Mouse (Mus musculus): ENCODE data around the gene Selenof. TPM values are rescaled to one million over a fixed set of nuclear protein-coding genes. Genes with fewer than 3 reads are reported as not detected.

The Selenof gene
- polyA plus RNA-seq, 1 experiment from 2014 or later: 425 TPM

- Histone ChIP-seq H3K4me1 (peaks cover 41% of the 10 kb centered on the region), H3K27me3 (replicated peaks) (no peaks in the 10 kb centered on the region), H3K4me3 (no peak overlapping the region), H3K27ac (replicated peaks) (no peak overlapping the region), H3K9me3 (no peaks in the 10 kb centered on the region), H3K36me3 (no peaks in the 10 kb centered on the region), H3K9ac (no peak overlapping the region), H3K4me2 (no peak overlapping the region)
- WGBS: 66% methylated on average over 7 of the region's 7 CpGs
- ATAC-seq (ENCODE audit: extremely low read depth, insufficient number of reproducible peaks, low FRiP score, low TSS enrichment): no peak
These were observed 4.9 kb upstream of the Selenof start for GRCm38 (mm10) chr3:144565212-144565611.

DNA sequence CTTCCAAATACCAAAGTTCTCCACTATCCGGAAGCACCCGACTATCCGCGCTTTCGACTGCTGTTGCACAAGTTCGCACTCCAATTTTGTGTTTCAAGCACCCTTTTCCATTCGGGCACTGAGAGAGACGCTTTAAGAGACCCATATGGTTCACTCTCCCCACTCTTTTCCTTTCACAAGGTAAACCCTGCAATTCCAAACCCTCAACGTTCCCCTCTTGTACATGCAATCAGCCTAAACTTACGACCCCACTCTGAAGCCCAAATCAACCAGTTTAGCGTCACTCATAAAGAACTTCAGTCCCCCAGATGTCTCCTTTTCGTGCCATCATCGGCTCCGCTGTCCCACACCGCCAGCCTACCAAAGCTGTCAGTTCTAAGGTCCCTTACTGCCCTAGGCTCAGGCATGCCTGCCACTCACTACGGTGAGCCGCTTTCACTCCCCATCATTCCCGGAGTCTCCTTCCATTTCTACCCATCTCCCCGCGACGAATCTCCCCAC lies 1.2 kb upstream of the Selenof start:
- H3K4me3 ChIP-seq: peak overlapping the region; percentile 91
- peak overlapping the region; percentile 92 for H3K9ac ChIP-seq
- H3K9me3 ChIP-seq: no peaks in the 10 kb centered on the region
- no peak for ATAC-seq (ENCODE audit: extremely low read depth, insufficient number of reproducible peaks, low FRiP score, low TSS enrichment)
- peaks cover 49% of the 10 kb centered on the region for H3K4me1 ChIP-seq
- under 1% methylated on average over 21 of the region's 21 CpGs for WGBS
- H3K27ac ChIP-seq (replicated peaks): peak overlapping the region; percentile 88; the same call in 1 of the 2 replicates
- H3K27me3 ChIP-seq (replicated peaks): no peaks in the 10 kb centered on the region
- peak overlapping the region; percentile 95 for H3K4me2 ChIP-seq
- peaks cover 16% of the 10 kb centered on the region for H3K36me3 ChIP-seq

DNA sequence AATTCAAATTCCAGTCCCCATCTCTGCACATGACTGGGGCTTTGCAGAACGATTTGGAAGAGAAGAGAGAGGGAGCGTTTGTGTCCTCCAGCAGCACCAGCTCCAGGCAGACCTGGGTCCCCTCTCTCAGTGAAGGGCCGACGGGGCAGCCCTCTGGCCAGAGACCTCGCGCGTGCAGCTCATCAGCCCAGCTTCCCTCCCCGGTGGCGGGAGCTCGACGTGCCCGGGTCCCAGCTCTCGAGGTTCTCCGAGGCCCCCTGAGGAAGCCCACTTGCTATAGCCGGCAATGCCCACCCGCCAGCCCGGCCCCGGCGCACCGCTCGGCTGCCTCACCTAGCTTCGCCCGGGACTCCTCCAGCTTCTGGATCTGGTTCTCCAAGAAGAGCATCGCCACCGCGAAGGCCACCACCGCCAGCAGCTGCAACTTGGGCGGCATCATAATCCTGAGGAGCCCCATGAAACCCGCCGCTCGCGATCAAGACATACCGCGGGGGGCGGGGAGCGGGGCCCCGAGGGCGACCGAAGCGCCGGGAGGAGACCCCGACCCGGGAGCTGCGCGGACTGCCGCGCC lies 618 bp upstream of the Selenof start:
- peaks cover 21% of the 10 kb centered on the region for H3K36me3 ChIP-seq
- peak overlapping the region; percentile 92 for H3K9ac ChIP-seq
- no peaks in the 10 kb centered on the region for H3K9me3 ChIP-seq
- H3K4me1 ChIP-seq: peaks cover 50% of the 10 kb centered on the region
- no peaks in the 10 kb centered on the region for H3K27me3 ChIP-seq (replicated peaks)
- WGBS: 0% methylated on average over 41 of the region's 47 CpGs
- peak; percentile 12 for ATAC-seq (ENCODE audit: extremely low read depth, insufficient number of reproducible peaks, low FRiP score, low TSS enrichment)
- H3K27ac ChIP-seq (replicated peaks): peak overlapping the region; percentile 88
- peak overlapping the region; percentile 95 for H3K4me2 ChIP-seq
- H3K4me3 ChIP-seq: peak overlapping the region; percentile 91

DNA sequence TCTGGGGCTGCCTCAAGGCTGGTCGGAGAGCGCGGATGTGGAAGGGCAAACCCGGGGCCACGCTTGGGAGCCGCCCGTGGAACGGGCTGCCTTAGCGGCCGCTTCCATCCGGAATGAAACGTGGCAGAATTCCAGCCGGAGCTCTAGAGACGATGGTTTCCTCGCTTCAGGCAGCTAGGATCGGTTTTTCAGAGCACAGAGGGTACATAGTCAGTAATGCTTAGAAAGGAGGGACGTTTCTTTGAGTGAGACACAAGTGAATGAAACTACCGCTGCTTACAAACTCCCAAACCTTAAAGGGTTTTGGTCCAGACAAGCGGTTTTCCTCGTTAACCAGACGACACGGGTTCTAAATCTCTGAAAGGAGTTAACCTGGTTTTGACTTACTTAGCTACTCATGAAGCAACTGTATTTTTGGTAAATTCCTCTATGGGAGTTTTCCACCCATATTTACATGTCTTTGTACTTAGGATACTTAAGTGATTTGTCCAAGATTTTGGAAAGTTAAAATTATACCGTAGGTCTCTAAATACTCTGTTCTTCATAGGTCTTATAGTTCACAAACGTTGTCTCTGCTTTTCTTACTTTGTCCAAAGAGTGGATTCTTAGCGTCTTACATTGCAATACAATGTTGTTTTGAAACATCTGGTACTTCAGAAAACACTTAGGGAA lies 848 bp downstream of the Selenof start:
- no peaks in the 10 kb centered on the region for H3K27me3 ChIP-seq (replicated peaks)
- H3K9ac ChIP-seq: peak overlapping the region; percentile 97
- peak overlapping the region; percentile 91 for H3K4me3 ChIP-seq
- H3K4me1 ChIP-seq: peaks cover 55% of the 10 kb centered on the region
- peak overlapping the region; percentile 93 for H3K27ac ChIP-seq (replicated peaks)
- WGBS: 1% methylated on average over 25 of the region's 25 CpGs
- peak overlapping the region; percentile 74 for H3K4me2 ChIP-seq
- ATAC-seq (ENCODE audit: extremely low read depth, insufficient number of reproducible peaks, low FRiP score, low TSS enrichment): no peak
- no peaks in the 10 kb centered on the region for H3K9me3 ChIP-seq
- H3K36me3 ChIP-seq: peaks cover 27% of the 10 kb centered on the region

DNA sequence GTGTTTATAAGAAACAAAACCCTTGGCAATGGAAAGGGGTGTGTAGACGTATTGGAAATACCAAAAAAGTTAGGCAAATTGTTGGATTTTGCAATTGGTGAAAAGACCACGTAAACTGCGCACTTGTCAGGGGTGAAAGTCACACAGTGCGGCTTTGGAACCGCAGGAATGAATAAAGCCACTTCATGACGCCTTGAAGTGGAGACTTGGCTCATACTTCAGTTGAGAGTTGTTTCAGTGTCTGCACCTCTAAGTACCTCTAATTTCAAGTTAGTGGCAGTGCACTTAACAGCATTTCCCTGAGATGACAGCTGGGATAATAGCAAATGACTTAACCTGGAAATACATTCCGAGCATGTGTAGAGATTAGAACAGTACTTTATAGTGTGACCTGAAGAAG lies 4.2 kb downstream of the Selenof start:
- no peak for ATAC-seq (ENCODE audit: extremely low read depth, insufficient number of reproducible peaks, low FRiP score, low TSS enrichment)
- no peak overlapping the region for H3K4me2 ChIP-seq
- H3K36me3 ChIP-seq: peaks cover 52% of the 10 kb centered on the region

DNA sequence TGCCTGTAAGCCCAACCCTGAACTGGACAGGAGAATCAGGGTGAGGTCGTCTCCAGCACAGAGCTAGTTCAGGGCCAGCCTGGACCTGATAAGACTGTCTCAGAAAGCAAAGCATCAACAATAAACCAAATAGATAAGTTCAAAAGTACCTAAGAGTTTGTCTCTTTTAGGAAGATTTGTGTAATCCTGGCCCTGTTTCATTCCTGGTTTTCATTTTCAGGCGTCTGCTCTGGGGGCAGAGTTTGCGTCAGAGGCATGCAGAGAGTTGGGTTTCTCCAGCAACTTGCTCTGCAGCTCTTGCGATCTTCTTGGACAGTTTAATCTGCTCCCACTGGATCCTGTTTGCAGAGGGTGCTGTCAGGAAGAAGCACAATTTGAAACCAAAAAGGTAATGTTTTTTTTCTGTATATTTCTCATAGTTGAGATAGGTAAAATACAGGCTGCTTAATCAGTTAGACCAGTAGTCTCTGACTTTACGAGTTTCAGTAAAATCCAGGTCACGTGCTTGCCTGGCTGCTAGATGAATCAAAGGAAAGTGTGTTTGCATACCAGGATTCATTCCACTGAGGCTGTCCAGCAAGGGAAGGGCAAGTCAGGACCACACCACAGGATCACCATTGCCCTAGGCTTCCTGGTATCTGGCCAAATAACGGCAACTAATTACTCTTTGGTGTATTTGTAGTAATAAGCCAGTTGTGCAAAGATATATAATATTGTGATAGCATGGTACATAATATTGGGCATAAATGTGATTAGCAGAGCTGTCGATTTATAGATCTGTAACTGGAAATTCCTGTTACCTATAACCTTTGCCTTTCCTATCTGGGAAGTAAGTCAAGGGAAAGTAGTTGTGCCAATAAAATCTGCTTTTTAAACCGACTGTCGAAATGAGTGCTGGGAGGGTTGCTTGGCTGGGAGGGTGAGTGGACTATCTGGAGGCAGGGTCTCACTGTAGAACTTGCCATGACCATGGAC lies 7.5 kb downstream of the Selenof start:
- Histone ChIP-seq H3K9me3 (no peaks in the 10 kb centered on the region), H3K4me1 (peaks cover 80% of the 10 kb centered on the region), H3K4me3 (no peak overlapping the region), H3K36me3 (peaks cover 59% of the 10 kb centered on the region), H3K27ac (replicated peaks) (no peak overlapping the region), H3K27me3 (replicated peaks) (no peaks in the 10 kb centered on the region), H3K4me2 (no peak overlapping the region), H3K9ac (no peak overlapping the region)
- ATAC-seq (ENCODE audit: extremely low read depth, insufficient number of reproducible peaks, low FRiP score, low TSS enrichment): no peak
- 79% methylated on average over 10 of the region's 10 CpGs for WGBS

More for the DNA sequence above, 4.2 kb downstream of the Selenof start:
- Histone ChIP-seq H3K27me3 (replicated peaks) (no peaks in the 10 kb centered on the region), H3K27ac (replicated peaks) (no peak overlapping the region), H3K4me3 (no peak overlapping the region), H3K9ac (no peak overlapping the region), H3K9me3 (no peaks in the 10 kb centered on the region), H3K4me1 (peaks cover 64% of the 10 kb centered on the region)
- 70% methylated on average over 7 of the region's 7 CpGs for WGBS

- peaks cover 49% of the 10 kb centered on the region for H3K36me3 ChIP-seq
- no peak for ATAC-seq (ENCODE audit: extremely low read depth, insufficient number of reproducible peaks, low FRiP score, low TSS enrichment)
These were observed 8.8 kb downstream of the Selenof start for GRCm38 (mm10) chr3:144578921-144579320.

DNA sequence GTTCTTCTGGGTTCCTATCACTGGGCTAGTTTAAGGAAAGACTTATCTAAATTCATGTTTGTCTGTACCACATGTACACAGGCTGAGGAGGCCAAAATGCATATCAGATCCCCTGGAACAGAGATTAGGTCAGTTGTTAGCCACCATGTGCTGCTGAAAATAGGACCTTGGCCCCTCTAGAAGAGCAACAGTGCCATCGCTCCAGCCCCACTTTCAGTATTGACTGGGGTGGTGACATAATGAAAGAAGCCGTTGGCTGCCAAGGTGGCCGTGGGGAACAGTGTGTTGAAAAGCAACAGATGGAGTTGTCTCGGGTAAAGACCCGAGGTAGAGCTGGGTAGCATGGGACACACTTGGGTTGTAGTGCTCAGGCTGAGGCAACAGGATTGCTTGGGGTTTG lies 9.7 kb downstream of the Selenof start:
- ATAC-seq (ENCODE audit: extremely low read depth, insufficient number of reproducible peaks, low FRiP score, low TSS enrichment): no peak
- Histone ChIP-seq H3K36me3 (peaks cover 41% of the 10 kb centered on the region), H3K4me1 (peaks cover 78% of the 10 kb centered on the region), H3K27me3 (replicated peaks) (no peaks in the 10 kb centered on the region), H3K9ac (no peak overlapping the region), H3K27ac (replicated peaks) (no peak overlapping the region; the same call in 1 of the 2 replicates), H3K4me3 (no peak overlapping the region), H3K9me3 (no peaks in the 10 kb centered on the region), H3K4me2 (no peak overlapping the region)
- whole genome bisulfite sequencing: 42% methylated on average over 5 of the region's 5 CpGs

More at GRCm38 (mm10) chr3:144578921-144579320, 8.8 kb downstream of the Selenof start:
- no peak overlapping the region for H3K9ac ChIP-seq
- no peaks in the 10 kb centered on the region for H3K9me3 ChIP-seq
- no peak overlapping the region for H3K27ac ChIP-seq (replicated peaks)
- H3K4me1 ChIP-seq: peaks cover 78% of the 10 kb centered on the region
- no peak overlapping the region for H3K4me3 ChIP-seq
- no peak overlapping the region for H3K4me2 ChIP-seq
- WGBS: 80% methylated on average over 4 of the region's 4 CpGs
- no peaks in the 10 kb centered on the region for H3K27me3 ChIP-seq (replicated peaks)

- no peak overlapping the region for H3K27ac ChIP-seq (replicated peaks)
These were observed 10.2 kb downstream of the Selenof start for GRCm38 (mm10) chr3:144580281-144580680.

GRCm38 (mm10) chr3:144581842-144582241 lies 11.7 kb downstream of the Selenof start:
- Histone ChIP-seq H3K9ac (peak overlapping the region; percentile 50; the same call in 1 of the 2 replicates), H3K27me3 (replicated peaks) (no peaks in the 10 kb centered on the region), H3K4me3 (no peak overlapping the region), H3K4me2 (peak overlapping the region; percentile 16; the same call in 1 of the 2 replicates), H3K9me3 (no peaks in the 10 kb centered on the region), H3K4me1 (peaks cover 81% of the 10 kb centered on the region), H3K36me3 (peaks cover 40% of the 10 kb centered on the region), H3K27ac (replicated peaks) (peak overlapping the region; percentile 51)
- 43% methylated on average over 3 of the region's 3 CpGs for WGBS
- ATAC-seq (ENCODE audit: extremely low read depth, insufficient number of reproducible peaks, low FRiP score, low TSS enrichment): no peak

More at GRCm38 (mm10) chr3:144580281-144580680, 10.2 kb downstream of the Selenof start:
- no peak overlapping the region for H3K9ac ChIP-seq
- H3K4me3 ChIP-seq: no peak overlapping the region
- no peak overlapping the region for H3K4me2 ChIP-seq
- H3K36me3 ChIP-seq: peaks cover 39% of the 10 kb centered on the region
- H3K9me3 ChIP-seq: no peaks in the 10 kb centered on the region
- whole genome bisulfite sequencing: 73% methylated on average over 7 of the region's 7 CpGs
- H3K4me1 ChIP-seq: peaks cover 79% of the 10 kb centered on the region
- ATAC-seq (ENCODE audit: extremely low read depth, insufficient number of reproducible peaks, low FRiP score, low TSS enrichment): no peak
- no peaks in the 10 kb centered on the region for H3K27me3 ChIP-seq (replicated peaks)

- no peak overlapping the region for H3K9ac ChIP-seq
- no peak overlapping the region for H3K4me2 ChIP-seq
- no peak overlapping the region for H3K27ac ChIP-seq (replicated peaks)
- peaks cover 82% of the 10 kb centered on the region for H3K4me1 ChIP-seq
- H3K27me3 ChIP-seq (replicated peaks): no peaks in the 10 kb centered on the region
- no peak for ATAC-seq (ENCODE audit: extremely low read depth, insufficient number of reproducible peaks, low FRiP score, low TSS enrichment)
- H3K4me3 ChIP-seq: no peak overlapping the region
- no peaks in the 10 kb centered on the region for H3K9me3 ChIP-seq
- WGBS: 59% methylated on average over 4 of the region's 4 CpGs
- peaks cover 43% of the 10 kb centered on the region for H3K36me3 ChIP-seq
These were observed 12.2 kb downstream of the Selenof start for GRCm38 (mm10) chr3:144582306-144582705.
